Mouse (Mus musculus) induced T-regulatory cell, adult 2 months (primary cell): ENCODE results near the gene Gm9999.
A peak's percentile ranks its signal among the peaks of the same experiment; 100 is the strongest.
"Not testable (repeated sequence)": the region's sequence is repeated elsewhere in the genome, so short reads cannot be mapped to it uniquely, and the experiment has no call there.

Experiments
- DNase-seq: peaks from one replicate; pipeline ENCODE4 v3.0.0-alpha.2; 2012; ENCODE audit warnings: low read depth

Gene Gm9999

DNA sequence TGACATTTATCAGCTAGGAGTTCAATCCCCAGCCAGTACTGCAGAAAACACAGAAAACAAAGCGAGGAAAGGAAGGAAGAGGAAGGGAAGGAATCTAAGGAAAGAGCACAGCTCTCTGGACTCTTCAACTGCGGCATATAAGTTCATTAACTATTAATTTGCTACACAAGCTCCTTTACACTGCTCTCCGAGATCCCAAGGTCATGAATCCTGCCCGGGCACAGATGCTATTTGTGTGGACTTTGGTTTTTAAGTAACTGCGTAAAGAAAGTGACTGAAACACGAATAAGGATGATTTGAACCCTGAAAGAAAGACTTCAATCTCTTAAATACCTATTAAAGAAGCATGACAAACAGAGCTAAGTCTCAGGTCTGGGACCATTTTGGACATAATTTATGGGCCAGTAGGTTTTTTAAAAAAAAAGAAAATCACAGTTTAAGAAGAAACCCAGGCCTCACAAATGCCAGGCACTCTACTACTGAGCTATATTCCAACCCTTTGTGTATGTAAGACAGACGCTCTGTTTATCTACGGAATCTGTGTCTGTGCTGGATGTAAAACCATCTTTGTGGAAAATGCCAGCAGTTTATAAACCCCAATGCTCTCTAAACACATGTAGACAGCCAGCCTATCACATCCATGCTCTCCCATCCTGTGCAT, 16.7 kb downstream of the Gm9999 start:
- DNase-seq: no peak

DNA sequence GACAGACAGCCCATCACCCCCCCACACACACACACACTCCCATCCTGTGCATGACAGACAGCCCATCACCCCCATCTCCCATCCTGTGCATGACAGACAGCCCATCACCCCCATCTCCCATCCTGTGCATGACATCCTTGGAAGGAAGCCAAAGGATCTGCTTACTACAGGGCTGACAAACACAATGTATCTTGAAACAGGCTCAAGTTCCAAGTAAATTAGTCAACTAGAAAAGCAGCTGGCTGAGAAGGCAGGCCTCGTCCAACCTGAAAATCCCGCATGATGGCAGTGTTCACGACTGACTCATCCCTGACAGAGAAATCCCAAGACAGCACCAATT, 17.2 kb downstream of the Gm9999 start:
- DNase-seq: no peak

DNA sequence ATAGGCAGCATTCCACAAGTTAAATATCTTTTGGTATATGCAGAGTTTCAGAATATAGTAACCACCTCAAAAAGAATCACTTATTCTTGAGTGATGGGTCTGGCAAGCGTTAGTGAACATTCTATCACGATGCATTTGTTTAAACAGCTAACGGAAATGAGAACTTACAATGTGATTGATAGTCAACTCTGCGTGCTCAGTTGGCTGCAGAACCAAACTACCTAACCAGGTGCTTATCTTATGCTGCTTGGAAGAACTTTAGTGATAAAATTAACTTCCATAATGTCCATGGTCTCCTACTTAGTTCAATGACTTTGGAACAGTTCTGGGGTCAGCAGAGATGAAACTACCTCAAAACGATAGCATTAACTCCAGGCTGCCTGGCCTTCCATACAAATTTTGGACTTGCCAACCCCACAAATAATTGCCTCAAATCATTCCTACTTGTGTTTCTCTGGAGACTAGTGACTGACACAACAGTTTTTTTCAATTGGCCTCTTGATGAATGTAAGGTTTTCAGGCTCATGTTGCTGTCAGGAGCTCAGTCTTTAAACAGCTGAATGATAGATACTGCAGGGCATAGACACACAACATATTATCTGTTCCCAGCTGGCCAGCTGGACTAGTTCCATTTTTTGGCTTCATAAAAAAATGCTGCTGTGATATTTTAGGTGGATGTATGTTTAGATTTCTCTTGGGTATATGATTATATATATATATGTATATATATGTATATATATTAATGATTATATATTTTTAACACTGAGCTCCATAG, 17.9 kb downstream of the Gm9999 start:
- no peak for DNase-seq

DNA sequence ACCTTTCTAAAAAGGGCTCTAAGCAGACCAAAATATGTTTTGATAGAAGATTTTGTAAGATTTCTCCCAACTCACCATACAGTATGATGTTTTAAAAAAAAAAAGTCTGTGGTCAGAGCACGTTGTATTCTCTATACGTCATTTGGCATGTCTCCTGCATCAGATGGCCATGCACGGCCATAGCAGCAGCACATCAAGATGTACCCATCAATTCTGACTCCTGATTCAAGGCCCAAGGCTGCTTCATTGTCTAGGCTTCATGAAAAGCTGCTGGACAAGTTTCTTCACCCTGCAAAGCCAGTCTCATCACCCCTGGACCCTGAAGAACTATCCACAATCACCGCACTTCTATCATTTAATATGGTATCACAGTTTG, 18.5 kb downstream of the Gm9999 start:
- no peak for DNase-seq

DNA sequence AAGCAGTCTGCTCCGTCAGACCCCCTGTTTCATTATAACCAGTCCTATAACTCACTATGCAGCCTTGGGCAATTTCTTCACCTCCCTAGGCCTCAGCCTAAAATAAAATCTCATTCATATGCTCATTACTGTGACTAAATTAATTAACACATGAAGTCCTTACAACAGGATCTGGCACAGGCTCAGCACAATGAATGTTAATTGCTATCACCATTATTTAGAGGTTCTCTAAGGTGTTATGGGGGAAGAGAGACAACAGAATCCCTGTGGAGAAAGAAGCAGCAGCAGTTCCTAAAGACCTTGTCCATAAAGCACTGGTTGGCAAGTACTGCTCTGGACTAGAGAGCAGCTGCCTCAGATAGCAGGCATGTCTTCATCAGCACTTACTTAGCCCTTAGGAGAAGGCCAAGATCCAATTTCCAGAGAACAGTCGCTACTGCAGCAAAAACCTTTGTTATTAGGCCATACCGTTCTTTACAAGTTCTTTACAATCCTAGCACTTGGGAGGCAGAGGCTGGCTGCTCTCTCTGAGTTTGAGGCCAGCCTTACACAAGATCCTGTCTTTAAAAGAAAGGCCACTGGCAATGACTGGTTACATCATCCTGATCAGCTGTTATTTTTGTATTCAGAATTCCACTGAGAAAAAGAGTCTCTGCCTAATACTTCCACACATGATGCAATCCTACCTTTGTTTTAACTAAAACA, 20.2 kb downstream of the Gm9999 start:
- no peak for DNase-seq

DNA sequence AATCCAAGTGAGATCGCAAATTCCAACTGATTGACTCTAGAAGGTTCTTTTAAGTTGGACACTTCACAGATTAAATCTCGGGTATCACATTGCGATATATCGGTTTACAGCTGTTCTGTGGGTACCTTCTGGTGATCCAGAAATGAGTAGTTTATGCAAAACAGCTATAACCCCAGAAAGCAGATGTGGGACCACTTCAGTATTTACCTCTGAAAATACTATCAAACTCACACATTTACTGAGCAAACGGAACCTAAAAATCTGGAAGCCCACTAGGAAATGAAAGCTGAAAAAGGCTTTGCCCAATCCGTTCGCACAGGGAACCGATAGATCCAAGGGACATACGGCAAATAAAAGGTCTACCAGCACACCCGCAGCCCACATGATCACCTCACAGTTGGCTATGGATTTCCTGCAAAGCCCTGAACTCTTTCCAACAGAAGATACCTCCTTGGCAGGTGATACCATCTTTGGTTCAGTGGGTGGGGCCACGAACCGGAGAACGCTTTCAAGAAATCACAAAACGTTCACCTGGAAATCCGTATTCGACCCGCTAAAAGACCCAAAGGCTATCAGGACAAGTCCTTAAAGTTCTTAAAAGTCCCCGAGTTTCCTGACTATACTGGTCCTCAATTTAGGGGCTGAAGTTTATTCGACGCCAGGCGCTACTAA, 23.9 kb downstream of the Gm9999 start:
- peak; percentile 73 for DNase-seq

DNA sequence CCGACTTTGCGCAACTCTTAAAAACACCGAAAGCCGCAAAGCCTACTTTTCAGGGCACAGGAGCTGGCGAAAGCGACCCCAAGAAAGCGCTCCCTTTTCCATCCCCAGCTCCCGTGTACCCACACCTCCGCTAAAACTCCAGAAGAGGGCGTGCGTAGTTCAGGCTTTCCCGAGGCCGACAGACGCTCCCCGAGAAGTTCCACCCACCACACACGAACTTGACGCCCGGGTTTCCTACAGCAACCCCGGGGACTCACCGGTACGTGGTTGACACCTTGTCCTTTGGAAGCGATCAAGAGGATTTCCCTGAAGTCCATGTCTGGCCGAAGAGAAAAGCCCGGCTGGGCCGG, 24.4 kb downstream of the Gm9999 start:
- no peak for DNase-seq

DNA sequence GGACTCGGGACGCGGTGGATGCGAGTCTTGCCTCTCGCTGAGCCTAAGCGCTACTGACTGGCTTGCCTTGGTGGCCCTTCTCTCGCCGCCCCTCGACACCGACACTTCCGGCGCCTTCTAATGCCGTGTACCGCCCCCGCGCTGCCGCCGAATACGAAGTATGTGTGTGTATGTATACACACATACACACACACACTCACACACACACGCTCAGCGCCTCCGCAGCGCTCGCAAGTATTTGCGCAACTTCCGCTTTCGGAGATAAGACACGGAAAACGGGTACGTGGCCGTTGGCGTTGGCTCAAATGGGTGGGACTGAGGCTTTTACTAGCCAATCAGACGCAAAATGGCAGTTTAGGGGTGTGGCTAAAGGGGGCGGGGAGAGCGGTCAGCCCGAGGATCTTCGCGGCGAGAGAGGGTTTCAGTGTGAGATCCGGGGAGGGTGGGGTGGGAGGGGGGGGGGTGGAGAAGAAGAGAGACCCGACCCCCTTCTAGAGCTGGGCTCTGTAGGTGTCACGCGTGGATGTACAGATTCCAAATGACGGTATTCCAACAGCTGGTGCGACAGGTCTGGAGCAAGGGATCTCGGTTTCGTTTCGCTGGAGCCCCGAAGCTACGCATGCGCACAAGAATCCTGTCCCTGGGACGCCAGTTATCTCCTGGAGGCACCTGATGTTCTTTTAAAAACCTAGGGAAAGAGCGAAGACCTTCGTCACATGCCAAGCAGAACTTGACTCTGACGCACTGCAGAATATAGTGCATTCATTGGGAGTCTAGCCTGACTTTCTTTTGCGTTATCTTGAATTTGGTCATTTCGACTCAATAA, 25.0 kb downstream of the Gm9999 start, which contains the start of gene Spty2d1:
Gene Spty2d1 (minus strand): TSS at position 244 of the 826 bp plus-strand sequence.
- DNase-seq: peak; percentile 99

DNA sequence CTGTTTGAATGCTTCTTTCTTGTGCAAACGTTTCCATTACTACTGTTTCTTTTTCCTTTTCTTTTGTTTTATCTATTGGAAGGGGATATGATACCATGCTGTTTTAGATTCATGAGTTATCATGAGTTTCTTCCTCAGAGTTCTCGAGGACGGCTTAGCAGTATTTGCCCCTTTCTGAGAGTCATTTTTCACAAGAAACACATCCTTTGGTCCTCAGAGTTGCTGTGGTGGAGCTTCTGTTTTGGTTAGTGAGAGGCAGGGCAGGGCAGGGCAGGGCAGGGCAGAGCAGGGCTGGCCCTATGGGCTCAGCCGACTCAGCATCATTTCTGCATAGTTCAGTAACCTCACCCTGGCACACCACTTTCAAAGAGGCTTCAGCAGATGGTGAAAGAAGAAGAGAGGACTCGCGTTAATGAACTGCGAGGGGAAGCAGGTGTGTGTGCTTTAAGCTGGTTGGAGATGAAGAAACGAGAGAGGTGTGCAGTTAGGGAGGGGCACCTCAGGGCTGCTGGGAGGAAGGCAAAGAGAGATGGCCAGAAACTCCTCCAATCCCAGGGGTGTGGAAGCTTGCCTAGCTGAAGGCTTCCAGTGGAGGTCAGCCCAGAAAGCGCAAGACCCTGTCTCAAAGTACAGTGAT, 29.9 kb downstream of the Gm9999 start:
- peak; percentile 68 for DNase-seq

DNA sequence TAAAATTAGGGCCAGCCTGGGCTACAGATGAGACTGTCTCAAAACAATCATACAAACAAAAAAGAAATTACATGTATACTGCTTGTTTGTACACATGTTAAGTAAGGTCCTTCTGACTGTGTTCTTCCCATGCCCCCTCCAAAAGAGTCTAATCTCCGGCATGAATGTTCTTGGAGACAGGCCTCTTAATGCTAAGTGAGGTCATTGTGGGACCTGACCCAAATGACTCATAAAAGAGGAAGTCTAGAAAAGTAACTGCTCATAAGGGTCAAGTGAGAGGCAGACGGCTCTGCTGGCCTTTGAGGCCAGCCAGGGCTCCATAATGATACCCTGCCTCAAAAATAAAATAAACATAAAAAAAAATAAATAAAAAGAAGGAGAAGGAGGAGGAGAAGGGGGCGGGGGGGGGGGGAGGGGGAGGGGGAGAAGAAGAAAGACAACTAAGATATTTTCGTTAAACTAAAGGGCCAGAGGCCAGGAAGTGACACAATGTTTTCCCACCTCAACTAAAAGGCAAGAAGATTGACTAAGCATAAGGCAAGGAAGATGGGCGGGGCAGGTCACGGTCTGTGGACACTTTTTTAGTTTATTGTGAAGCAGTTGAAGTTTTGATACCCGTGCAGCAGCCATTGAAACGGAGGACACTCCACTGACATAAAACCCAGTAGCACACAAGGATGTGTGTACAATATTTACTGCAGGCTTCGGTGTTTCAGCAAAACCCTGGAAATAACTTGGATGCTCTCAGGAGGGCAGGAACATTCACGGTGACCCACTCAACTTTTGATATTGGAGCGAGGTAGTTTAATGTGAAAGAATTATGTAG, 31.4 kb downstream of the Gm9999 start:
- peak; percentile 62 for DNase-seq

DNA sequence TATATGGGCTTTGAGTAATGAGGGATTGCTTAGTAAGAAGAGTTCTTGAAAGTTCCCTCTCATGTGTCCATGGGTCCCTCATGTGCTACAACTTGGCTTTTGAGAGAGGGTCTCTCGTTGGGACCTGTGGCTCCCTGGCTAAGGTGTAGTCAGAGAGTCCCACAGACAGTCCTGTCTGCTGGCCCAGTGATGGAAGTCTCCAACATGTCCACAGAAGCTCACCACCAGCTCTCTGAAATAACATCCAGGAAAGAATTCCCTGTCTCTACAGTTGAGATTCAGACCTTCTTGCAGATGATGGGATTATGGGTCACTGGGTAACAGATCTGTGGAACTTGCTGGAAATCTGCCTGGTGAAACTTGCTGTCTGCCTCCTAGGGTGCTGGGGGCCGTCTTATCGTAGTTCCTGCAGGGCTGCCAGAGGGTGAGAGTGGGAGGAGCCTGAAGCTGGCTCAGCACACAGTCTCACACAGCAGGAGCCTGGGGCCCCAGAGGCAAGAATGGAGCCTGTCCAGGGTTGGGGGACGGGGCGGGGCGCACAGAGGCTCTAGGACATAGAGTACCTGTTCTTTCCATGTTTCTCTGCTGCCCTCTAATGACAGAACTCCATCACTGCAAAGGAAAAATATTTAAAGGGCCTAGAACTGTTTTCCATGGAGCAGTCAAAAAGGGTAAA, 32.1 kb downstream of the Gm9999 start:
- DNase-seq: peak; percentile 88

DNA sequence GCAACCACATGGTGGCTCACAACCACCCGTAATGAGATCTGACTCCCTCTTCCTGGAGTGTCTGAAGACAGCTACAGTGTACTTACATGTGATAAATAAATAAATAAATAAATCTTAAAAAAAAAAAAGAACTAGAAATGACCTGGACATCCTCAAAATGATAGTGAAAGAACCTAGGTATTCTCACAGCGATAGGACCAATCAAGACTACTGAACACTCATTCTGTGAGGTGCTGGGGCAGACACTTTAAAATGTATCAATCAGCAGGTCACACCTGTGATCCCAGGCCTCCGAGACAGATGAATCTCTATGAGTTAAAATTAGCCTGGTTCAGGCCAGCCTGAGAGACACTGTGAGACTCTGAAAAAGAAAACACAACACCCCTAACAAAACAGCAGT, 33.2 kb downstream of the Gm9999 start:
- DNase-seq: peak; percentile 42

DNA sequence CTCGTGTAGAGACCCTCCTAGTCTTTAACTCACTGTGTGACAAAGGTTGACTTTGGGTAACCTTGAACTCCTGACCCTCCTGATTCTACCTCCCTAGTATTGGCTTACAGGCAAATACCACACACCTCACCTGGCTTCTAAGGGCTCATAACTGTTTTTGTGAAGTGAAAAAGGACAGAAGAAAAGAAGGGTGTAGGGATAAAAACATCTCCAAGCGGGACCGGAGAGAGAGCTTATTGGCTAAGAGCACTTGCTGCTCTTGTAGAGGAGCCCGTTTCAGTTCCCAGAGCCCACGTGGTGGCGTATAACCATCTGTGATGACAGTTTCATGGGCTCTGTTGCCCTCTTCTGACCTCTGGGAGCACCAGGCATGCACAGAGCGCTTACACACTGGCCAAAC, 33.8 kb downstream of the Gm9999 start:
- DNase-seq: peak; percentile 13

DNA sequence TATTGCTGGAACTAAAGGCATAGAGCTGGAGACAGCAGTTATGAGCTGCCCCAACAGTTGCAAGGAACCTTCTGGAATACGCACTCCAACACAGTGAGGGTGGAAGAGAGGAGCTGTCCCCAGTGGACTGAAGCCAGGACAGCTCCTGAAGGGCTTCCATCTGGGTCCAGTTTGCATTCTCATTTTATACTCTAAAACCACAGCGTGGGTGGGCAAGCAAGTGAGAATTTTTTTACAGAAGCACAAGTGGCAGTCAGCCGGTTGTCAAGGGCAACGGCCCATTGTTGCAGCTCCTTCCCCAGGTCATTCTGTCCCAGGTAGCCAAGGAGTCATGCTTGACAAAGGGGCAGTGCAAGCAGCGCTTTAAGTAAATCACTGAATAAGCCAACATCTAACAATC, 36.3 kb downstream of the Gm9999 start:
- peak; percentile 4 for DNase-seq

DNA sequence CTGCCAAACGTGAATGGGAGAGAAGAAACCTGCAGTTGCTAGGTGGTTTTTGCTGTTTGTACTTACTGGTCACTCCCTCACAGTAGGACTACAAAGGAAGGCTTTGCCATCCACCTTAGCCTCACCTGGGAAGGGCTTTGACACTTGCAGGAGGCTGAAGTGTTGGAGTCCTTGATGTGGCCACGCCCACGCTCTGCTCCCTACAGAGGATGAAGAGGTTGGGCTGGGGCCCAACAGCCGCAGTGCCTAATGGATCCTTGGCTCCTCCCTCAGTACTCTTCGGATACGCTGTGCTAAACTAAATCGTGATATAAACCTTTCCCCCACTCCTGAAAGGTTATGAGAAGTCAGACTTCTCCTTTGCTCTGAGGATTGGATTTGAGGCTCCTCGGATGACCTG, 37.6 kb downstream of the Gm9999 start:
- DNase-seq: no peak

DNA sequence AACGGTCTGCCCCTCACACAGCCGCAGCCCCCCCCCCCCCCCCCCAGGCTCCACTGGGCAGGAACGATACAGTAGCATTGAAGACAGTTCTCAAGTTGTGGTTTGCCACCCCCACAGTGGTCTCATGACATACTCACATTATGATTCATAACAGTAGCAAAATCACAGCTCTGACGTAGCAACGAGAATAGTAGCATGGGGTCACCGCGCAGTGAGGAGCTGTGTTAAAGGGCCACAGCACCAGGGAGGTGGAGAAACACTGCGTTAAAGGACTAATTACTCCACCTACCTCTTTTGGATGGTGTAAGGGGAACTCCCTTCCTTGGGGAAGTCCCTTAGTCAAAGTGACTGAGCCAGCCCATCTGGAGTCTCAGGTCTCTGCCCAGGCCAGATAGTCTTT, 39.1 kb downstream of the Gm9999 start:
- peak; percentile 96 for DNase-seq

DNA sequence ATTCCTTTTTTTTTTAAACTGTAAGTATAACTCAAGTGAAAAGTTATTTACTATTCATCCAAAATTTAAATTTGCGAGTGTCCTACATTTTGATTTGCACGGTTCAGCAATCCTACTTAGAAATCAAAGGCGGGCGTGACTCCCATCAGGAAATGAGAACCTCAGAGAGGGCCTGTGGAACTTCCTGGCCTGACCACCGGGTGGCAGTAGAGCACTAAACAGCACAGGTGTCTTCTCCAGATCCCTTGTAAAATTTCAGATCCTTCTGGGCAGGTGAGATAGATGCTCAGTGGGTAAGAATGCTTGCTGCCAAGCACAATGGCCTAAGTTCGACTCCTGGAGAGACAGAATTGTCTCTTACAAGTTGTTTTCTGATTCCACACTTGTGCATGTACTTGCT, 40.1 kb downstream of the Gm9999 start:
- DNase-seq: peak; percentile 94

DNA sequence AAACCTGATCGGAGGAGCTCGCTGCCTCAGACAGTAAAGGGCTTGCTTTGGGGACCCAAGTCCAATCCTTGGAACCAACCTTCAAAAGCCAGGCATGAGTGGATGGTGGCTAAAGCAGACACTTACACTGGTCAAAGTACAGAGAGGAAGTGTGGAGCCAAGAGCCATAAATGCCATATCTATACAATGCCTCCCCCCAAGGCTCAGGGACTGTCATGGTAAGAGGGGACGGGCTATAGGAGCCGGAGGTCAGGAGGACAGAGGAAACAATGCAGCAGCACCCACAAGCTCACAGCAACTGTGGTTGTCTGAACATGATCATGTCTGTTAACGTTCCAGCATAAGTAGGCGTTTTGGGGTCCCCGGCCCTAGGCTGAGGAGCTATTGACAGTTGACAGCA, 41.1 kb downstream of the Gm9999 start:
- no peak for DNase-seq

DNA sequence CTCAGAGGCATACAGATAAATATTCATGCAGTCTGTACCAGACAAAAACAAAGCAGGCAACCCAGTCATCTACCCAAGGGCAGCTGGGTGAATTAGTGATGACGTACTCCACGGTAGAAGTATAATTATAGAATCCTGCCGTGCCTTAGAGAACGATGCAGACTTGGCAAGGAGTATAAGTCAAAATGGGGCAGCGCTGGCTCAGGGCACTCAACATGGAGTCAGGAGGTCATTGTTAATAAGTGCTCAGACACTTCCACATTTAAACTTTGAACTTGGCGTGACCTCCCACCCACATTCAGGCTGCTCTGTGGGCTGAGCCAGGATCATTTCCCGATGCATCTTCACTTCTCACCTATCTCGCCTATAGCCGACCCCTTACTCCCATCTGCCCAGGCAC, 42.0 kb downstream of the Gm9999 start:
- no peak for DNase-seq

DNA sequence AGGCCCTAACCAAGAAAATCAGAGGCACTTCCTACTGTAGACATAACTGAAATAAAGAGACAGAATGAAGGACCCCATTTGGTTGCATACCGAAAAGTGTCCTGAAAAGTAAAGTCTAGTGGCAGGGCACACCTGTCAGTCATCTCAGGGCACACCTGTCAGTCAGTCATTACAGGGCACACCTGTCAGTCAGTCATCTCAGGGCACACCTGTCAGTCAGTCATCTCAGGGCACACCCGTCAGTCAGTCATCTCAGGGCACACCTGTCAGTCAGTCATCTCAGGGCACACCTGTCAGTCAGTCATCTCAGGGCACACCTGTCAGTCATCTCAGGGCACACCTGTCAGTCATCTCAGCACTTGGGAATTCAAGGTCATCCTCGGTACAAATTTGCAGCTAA, 43.5 kb downstream of the Gm9999 start:
- not testable (repeated sequence) for DNase-seq
